Mouse (Mus musculus) G1E (cell line): ENCODE data around the gene Fam53b. TPM values are rescaled to one million over a fixed set of nuclear protein-coding genes. Genes with fewer than 3 reads are reported as not detected.

Experiments used
- ATAC-seq: 2 replicates; pipeline ENCODE4 v1.8.0; 2016; ENCODE audit warnings: mild to moderate bottlenecking; ENCODE audit not compliant: insufficient number of reproducible peaks, poor library complexity, low FRiP score, severe bottlenecking; ENCODE audit errors: extremely low read depth
- DNase-seq: peaks from one replicate; pipeline ENCODE4 v3.0.0; 2012; ENCODE audit warnings: low spot score
- H3K27me3 ChIP-seq: 2 replicates; pipeline ENCODE4 v1.6.1; 2012; ENCODE audit warnings: mild to moderate bottlenecking, low read length, inconsistent platforms; ENCODE audit not compliant: insufficient read depth
- H3K36me3 ChIP-seq: replicated peaks from 2 replicates; pipeline ENCODE3; 2012; ENCODE audit warnings: mild to moderate bottlenecking, inconsistent platforms
- H3K4me1 ChIP-seq: 2 replicates; pipeline ENCODE4 v1.6.1; 2012; ENCODE audit warnings: low read depth, low read length, inconsistent platforms, mixed read lengths; ENCODE audit not compliant: insufficient read depth
- H3K4me3 ChIP-seq: 2 replicates; pipeline ENCODE4 v1.5.1; 2012; ENCODE audit warnings: low read depth, mild to moderate bottlenecking, inconsistent platforms, low read length, moderate library complexity, mixed read lengths
- H3K9me3 ChIP-seq: replicated peaks from 2 replicates; pipeline ENCODE4 v1.6.1; 2012; ENCODE audit warnings: inconsistent platforms
- CTCF ChIP-seq: IDR thresholded peaks from 2 replicates; pipeline ENCODE4 v1.5.1; 2012; ENCODE audit warnings: low read depth, low read length, inconsistent platforms, mixed read lengths
- GATA1 ChIP-seq: IDR thresholded peaks from 2 replicates; pipeline ENCODE4 v1.6.1; 2012; ENCODE audit warnings: borderline replicate concordance, low read length, inconsistent platforms, mixed read lengths
- GATA2 ChIP-seq: IDR thresholded peaks from 2 replicates; pipeline ENCODE4 v1.6.1; 2012; ENCODE audit warnings: low read depth, low read length, inconsistent platforms, borderline replicate concordance
- POLR2AphosphoS5 ChIP-seq: IDR thresholded peaks from 2 replicates; pipeline ENCODE4 v1.6.1; 2012; ENCODE audit warnings: low read depth, low read length, inconsistent platforms; ENCODE audit not compliant: insufficient replicate concordance
- TAL1 ChIP-seq: conservative IDR thresholded peaks from 2 replicates; pipeline ENCODE4 v1.6.1; 2012; ENCODE audit warnings: low read depth, low read length, inconsistent platforms, mixed read lengths
- polyA plus RNA-seq: library from polyadenylated mRNA; stranded (reverse); fragments of >175 nt; gene quantifications from 2 replicates; pipeline ENCODE4 v1.2.3, GENCODE M21; 2012
- total RNA-seq, 2 experiments: library from RNA; stranded (forward) in 1 of 2; stranded (reverse) in 1 of 2; fragments of 200-1000 nt in 1 of 2; fragments of >200 nt in 1 of 2; fragmentation: Nextera tagmentation in 1 of 2; gene quantifications; 2 replicates each; pipeline ENCODE4 v1.2.3; 2014 to 2017

Fam53b gene
- total and polyA plus RNA-seq, 3 experiments: 22.1 to 63.6 (median 23.8) TPM

DNA sequence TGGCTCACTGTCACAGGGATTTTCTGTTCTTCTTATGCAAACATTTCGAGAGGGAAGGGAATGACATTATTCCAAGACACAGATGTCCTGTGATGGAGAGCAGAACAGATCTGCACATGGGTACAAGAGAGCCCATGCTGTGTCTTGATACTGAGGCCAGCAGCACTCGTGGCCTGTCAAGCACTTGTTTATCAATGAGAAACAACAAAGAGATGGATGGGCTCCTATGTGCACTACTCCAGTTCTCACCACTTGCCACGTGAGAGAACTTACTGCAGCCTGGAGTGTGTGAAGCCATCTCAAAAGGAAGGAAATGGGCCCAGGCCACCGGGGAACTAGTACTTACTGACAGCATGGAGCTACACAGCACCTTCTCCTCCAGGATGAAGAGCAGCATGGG lies 27.2 kb downstream of the Fam53b start:
- Histone ChIP-seq H3K27me3 (no peaks in the 10 kb centered on the region), H3K4me1 (peaks cover 16% of the 10 kb centered on the region), H3K9me3 (no peaks in the 10 kb centered on the region), H3K36me3 (peaks cover 80% of the 10 kb centered on the region), H3K4me3 (no peak overlapping the region)
- no peak for ATAC-seq
- DNase-seq: no peak
- TF ChIP-seq GATA1 (no peak), POLR2AphosphoS5 (no peak), GATA2 (no peak), TAL1 (no peak), CTCF (no peak)

DNA sequence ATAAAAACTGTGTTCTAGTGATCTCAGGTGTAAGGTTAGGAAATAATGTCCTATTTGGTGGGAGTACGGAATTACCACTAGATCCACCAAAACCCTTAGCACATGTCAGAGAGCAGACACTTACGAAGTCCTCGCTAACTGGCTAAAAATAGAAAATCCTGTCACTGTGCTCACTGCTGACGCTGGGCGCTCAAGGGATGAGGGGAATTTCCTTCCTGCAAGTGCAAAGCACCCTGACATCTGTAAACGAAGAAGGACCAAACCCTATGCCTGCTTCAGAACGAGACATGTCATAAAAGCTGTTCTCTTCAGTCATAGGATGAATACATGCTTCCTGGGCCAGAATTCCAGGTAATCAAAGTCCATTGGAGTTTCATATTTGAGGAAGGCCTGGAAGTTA lies 27.7 kb downstream of the Fam53b start:
- DNase-seq (no peak), ATAC-seq (no peak)
- no peaks in the 10 kb centered on the region for H3K9me3 ChIP-seq
- no peak for TF ChIP-seq CTCF
- TF ChIP-seq GATA2: no peak
- TF ChIP-seq GATA1: no peak
- TF ChIP-seq TAL1: no peak
- TF ChIP-seq POLR2AphosphoS5: no peak
- peaks cover 16% of the 10 kb centered on the region for H3K4me1 ChIP-seq
- H3K4me3 ChIP-seq: no peak overlapping the region
- H3K36me3 ChIP-seq: peaks cover 82% of the 10 kb centered on the region
- no peaks in the 10 kb centered on the region for H3K27me3 ChIP-seq

DNA sequence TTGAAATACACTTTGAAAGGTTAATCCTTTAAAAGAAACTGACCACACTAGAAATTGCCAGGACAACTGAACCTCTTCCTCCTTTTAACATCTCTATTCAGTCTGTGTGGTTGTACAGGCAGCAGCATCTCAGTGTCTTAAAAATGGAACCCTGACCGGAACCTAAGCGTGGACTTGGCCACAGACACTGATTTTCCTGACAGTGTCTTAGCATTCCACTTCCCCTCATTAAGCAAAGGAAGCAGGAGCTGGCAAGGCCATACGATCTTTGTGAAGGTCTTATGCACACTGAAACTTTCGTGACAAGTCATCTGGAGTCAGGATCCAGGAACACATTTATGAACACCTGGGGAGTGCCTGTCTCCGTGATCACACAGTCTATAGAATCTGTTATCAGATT lies 29.6 kb downstream of the Fam53b start:
- H3K27me3 ChIP-seq: no peaks in the 10 kb centered on the region
- TF ChIP-seq CTCF (no peak), POLR2AphosphoS5 (no peak), GATA2 (no peak), GATA1 (no peak), TAL1 (no peak)
- no peak overlapping the region for H3K4me3 ChIP-seq
- no peak for ATAC-seq
- peaks cover 16% of the 10 kb centered on the region for H3K4me1 ChIP-seq
- DNase-seq: no peak
- H3K9me3 ChIP-seq: no peaks in the 10 kb centered on the region
- H3K36me3 ChIP-seq: peaks cover 79% of the 10 kb centered on the region

DNA sequence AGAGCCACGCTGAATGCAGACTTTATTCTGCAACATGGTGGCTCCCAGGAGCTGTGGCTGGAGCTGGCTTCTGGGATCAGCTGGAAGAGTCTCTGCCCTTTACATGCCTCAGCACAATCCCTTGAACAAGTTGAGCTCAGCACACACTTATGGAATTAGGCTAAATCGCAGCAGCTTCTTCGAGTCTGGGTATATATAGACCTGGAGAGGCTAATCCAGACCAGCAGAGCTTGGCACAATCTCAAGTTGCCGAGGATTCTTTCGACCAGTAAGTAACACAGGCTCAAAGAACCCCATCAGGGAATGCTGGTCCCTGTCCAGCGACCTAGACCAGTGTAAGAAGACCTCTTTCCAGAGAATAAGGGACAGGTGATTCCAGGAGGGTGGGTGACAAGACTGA lies 31.8 kb downstream of the Fam53b start:
- no peak for ATAC-seq
- TF ChIP-seq POLR2AphosphoS5 (no peak), CTCF (no peak), TAL1 (no peak), GATA1 (no peak), GATA2 (no peak)
- Histone ChIP-seq H3K4me3 (no peak overlapping the region), H3K9me3 (no peaks in the 10 kb centered on the region), H3K27me3 (no peaks in the 10 kb centered on the region), H3K4me1 (peaks cover 34% of the 10 kb centered on the region), H3K36me3 (peaks cover 80% of the 10 kb centered on the region)
- DNase-seq: no peak

DNA sequence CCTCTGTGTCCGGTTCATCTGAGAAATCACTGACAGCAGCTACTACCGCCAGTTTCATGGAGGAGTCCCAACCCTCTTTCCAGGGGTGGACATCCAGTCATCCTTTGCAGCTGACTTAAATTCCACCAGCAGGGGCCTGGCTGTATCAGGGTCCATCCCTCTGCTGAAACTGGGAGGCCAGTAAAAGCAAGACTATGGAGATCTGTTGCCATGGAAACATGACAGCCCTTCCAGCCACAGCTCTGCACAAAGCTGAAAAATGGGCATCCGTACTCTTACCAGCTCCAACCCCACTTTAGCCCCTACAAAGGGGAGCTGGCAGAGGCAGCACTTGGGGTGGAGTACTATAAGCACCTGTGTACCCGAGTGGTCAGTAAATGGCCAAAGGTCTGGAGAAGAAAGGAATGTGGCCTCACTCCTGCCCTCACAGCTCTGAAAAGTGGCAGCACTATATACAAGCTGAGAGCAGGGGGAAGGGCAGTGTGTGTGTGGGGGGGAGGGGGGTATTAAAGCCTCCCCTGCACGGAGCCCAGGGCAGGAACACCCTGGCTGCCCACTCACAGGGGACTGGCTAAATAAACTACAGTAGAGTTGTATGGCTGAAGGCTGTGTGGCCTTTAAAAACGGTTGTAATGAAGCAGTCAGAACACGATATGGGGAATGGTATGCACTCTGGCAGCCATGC lies 32.4 kb downstream of the Fam53b start:
- DNase-seq: no peak
- H3K27me3 ChIP-seq: no peaks in the 10 kb centered on the region
- TF ChIP-seq GATA2 (no peak), CTCF (no peak), POLR2AphosphoS5 (no peak), GATA1 (no peak)
- H3K4me1 ChIP-seq: peaks cover 37% of the 10 kb centered on the region
- no peak overlapping the region for H3K4me3 ChIP-seq
- no peak for ATAC-seq
- H3K36me3 ChIP-seq: peaks cover 80% of the 10 kb centered on the region
- H3K9me3 ChIP-seq: no peaks in the 10 kb centered on the region

DNA sequence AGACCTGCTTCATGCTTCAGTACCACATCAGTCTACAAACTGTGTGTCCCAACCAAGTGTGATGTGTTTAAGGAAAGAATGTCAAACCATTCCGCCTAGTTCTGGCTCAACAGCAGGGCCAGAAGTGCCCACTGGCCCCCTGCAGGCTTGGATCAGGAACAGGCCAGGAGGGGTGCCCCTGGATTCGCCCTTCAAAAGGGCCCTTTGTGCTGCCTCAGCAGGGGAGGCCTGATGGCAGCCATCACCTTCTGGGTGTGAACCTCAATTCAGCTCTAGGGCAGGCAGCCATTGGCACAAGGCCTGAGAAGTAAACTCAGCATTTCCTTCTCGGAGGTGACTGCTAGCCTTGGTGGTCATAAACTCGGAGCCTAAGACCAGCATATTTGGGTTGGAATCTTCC lies 33.1 kb downstream of the Fam53b start:
- peaks cover 41% of the 10 kb centered on the region for H3K4me1 ChIP-seq
- peaks cover 80% of the 10 kb centered on the region for H3K36me3 ChIP-seq
- no peak for TF ChIP-seq CTCF
- no peak for TF ChIP-seq GATA1
- TF ChIP-seq GATA2: no peak
- TF ChIP-seq TAL1: no peak
- no peak for TF ChIP-seq POLR2AphosphoS5
- DNase-seq (no peak), ATAC-seq (no peak)
- no peaks in the 10 kb centered on the region for H3K27me3 ChIP-seq
- no peaks in the 10 kb centered on the region for H3K9me3 ChIP-seq
- no peak overlapping the region for H3K4me3 ChIP-seq
